Mouse (Mus musculus): ENCODE results near the gene Cxxc4.

The Cxxc4 gene

GRCm38 (mm10) chr3:134243850-134244247 lies 7.6 kb downstream of the Cxxc4 start:
- DNase-seq (ENCODE audit: low spot score) = peak; percentile 80

GRCm38 (mm10) chr3:134254221-134254620 lies 17.9 kb downstream of the Cxxc4 start:
- no peak for DNase-seq (ENCODE audit: low spot score)

GRCm38 (mm10) chr3:134258715-134259114 lies 22.4 kb downstream of the Cxxc4 start:
- DNase-seq (ENCODE audit: low spot score) = no peak

GRCm38 (mm10) chr3:134259300-134259699 lies 23.0 kb downstream of the Cxxc4 start:
- peak; percentile 47 for DNase-seq (ENCODE audit: low spot score)

- no peak for DNase-seq (ENCODE audit: low spot score)
These were observed 43.4 kb downstream of the Cxxc4 start for GRCm38 (mm10) chr3:134279655-134280054.

- DNase-seq (ENCODE audit: low spot score) = peak; percentile 22
These were observed 45.5 kb downstream of the Cxxc4 start for GRCm38 (mm10) chr3:134281527-134282370.

- DNase-seq (ENCODE audit: low spot score) = no peak
These were observed 58.9 kb downstream of the Cxxc4 start for GRCm38 (mm10) chr3:134295217-134295616.

- peak; percentile 63 for DNase-seq (ENCODE audit: low spot score)
These were observed 66.6 kb downstream of the Cxxc4 start for GRCm38 (mm10) chr3:134302681-134303491.

- peak; percentile 48 for DNase-seq (ENCODE audit: low spot score)
These were observed 67.2 kb downstream of the Cxxc4 start for GRCm38 (mm10) chr3:134303492-134303808.

GRCm38 (mm10) chr3:134306507-134306906 lies 70.2 kb downstream of the Cxxc4 start:
- peak; percentile 20 for DNase-seq (ENCODE audit: low spot score)

GRCm38 (mm10) chr3:134307801-134308200 lies 71.5 kb downstream of the Cxxc4 start:
- DNase-seq (ENCODE audit: low spot score) = no peak

Data from embryo, embryonic 10 days (tissue).